Mouse (Mus musculus) intestine, embryonic 16.5 days (tissue): ENCODE data around the gene Ush2a. TPM values are rescaled to one million over a fixed set of nuclear protein-coding genes. Genes with fewer than 3 reads are reported as not detected.

Experiments
- ATAC-seq: fragments of 200-750 bp; cut with Nextera tagmentation; 2 replicates; pipeline ENCODE4 v1.8.0; 2017; ENCODE audit warnings: moderate TSS enrichment, moderate library complexity
- H3K27ac ChIP-seq: fragments of 300-500 bp; sonication (generic); 2 replicates; pipeline ENCODE4 v1.5.1; 2014; ENCODE audit warnings: mild to moderate bottlenecking, low read length
- H3K27me3 ChIP-seq: fragments of 300-500 bp; sonication (generic); replicated peaks from 2 replicates; pipeline ENCODE4 v1.6.1; 2014; ENCODE audit warnings: low read length, control low read depth, mixed read lengths; ENCODE audit not compliant: control insufficient read depth, insufficient read depth
- H3K36me3 ChIP-seq: fragments of 300-500 bp; sonication (generic); 2 replicates; pipeline ENCODE4 v1.6.1; 2014; ENCODE audit warnings: low read length, control low read depth; ENCODE audit not compliant: control insufficient read depth, insufficient read depth
- H3K4me1 ChIP-seq: fragments of 300-500 bp; sonication (generic); 2 replicates; pipeline ENCODE4 v1.6.1; 2014; ENCODE audit warnings: low read length, control low read depth, mixed read lengths; ENCODE audit not compliant: control insufficient read depth, insufficient read depth
- H3K4me2 ChIP-seq: fragments of 300-500 bp; sonication (generic); 2 replicates; pipeline ENCODE4 v1.6.1; 2014; ENCODE audit warnings: low read depth, low read length, control low read depth
- H3K4me3 ChIP-seq: fragments of 300-500 bp; sonication (generic); 2 replicates; pipeline ENCODE4 v1.5.1; 2014; ENCODE audit warnings: mild to moderate bottlenecking, low read length
- H3K9ac ChIP-seq: fragments of 300-500 bp; sonication (generic); 2 replicates; pipeline ENCODE4 v1.6.1; 2014; ENCODE audit warnings: low read depth, low read length
- H3K9me3 ChIP-seq: fragments of 300-500 bp; sonication (generic); 2 replicates; pipeline ENCODE4 v1.6.1; 2016; ENCODE audit warnings: low read length, control low read depth; ENCODE audit not compliant: control insufficient read depth
- WGBS: fragments of 180-500 bp; shearing (Covaris S2); extraction: QIAGEN DNeasy Blood & Tissue Kit; methylation state at CpG from one replicate; pipeline ENCODE4 v1.1.7; 2014; 5-methylcytosine and 5-hydroxymethylcytosine counted together
- polyA plus RNA-seq: library from polyadenylated mRNA; unstranded; fragments of >200 nt; fragmentation: Nextera tagmentation; extraction: Ambion mirVana; gene quantifications from 2 replicates; pipeline ENCODE4 v1.2.1, GENCODE M21; 2015

Gene Ush2a
- polyA plus RNA-seq, 1 experiment from 2014 or later = 0.06 TPM

- Histone ChIP-seq H3K9me3 (no peaks in the 10 kb centered on the region), H3K9ac (no peak overlapping the region), H3K4me1 (no peaks in the 10 kb centered on the region), H3K27me3 (no peaks in the 10 kb centered on the region), H3K36me3 (no peaks in the 10 kb centered on the region), H3K27ac (no peak overlapping the region), H3K4me2 (no peak overlapping the region), H3K4me3 (no peak overlapping the region)
- ATAC-seq = no peak
- 73% methylated on average over 8 of the region's 8 CpGs for WGBS
Observed at GRCm38 (mm10) chr1:188667460-188667859, 405.6 kb downstream of the Ush2a start.

GRCm38 (mm10) chr1:188668513-188668912 is 406.7 kb downstream of the Ush2a start:
- no peaks in the 10 kb centered on the region for H3K36me3 ChIP-seq
- 71% methylated on average over 12 of the region's 12 CpGs for WGBS
- H3K9ac ChIP-seq = no peak overlapping the region
- H3K27me3 ChIP-seq = no peaks in the 10 kb centered on the region
- H3K4me1 ChIP-seq = no peaks in the 10 kb centered on the region
- no peak overlapping the region for H3K27ac ChIP-seq
- no peak overlapping the region for H3K4me3 ChIP-seq
- no peak overlapping the region for H3K4me2 ChIP-seq
- no peak for ATAC-seq
- H3K9me3 ChIP-seq = no peaks in the 10 kb centered on the region

GRCm38 (mm10) chr1:188672871-188673270 is 411.0 kb downstream of the Ush2a start:
- H3K27ac ChIP-seq = no peak overlapping the region
- WGBS = 96% methylated on average over 12 of the region's 12 CpGs
- no peak overlapping the region for H3K4me3 ChIP-seq
- H3K9ac ChIP-seq = no peak overlapping the region
- no peaks in the 10 kb centered on the region for H3K27me3 ChIP-seq
- no peak for ATAC-seq
- H3K9me3 ChIP-seq = no peaks in the 10 kb centered on the region
- H3K4me2 ChIP-seq = no peak overlapping the region
- no peaks in the 10 kb centered on the region for H3K4me1 ChIP-seq
- H3K36me3 ChIP-seq = no peaks in the 10 kb centered on the region

GRCm38 (mm10) chr1:188674640-188675510 is 413.1 kb downstream of the Ush2a start:
- H3K27me3 ChIP-seq = no peaks in the 10 kb centered on the region
- no peak overlapping the region for H3K9ac ChIP-seq
- H3K4me2 ChIP-seq = no peak overlapping the region
- no peak overlapping the region for H3K27ac ChIP-seq
- H3K4me1 ChIP-seq = no peaks in the 10 kb centered on the region
- H3K36me3 ChIP-seq = no peaks in the 10 kb centered on the region
- H3K9me3 ChIP-seq = no peaks in the 10 kb centered on the region
- 63% methylated on average over 8 of the region's 8 CpGs for WGBS
- H3K4me3 ChIP-seq = no peak overlapping the region
- no peak for ATAC-seq

- Histone ChIP-seq H3K27me3 (no peaks in the 10 kb centered on the region), H3K36me3 (no peaks in the 10 kb centered on the region), H3K9ac (no peak overlapping the region), H3K4me3 (no peak overlapping the region), H3K4me1 (no peaks in the 10 kb centered on the region), H3K27ac (no peak overlapping the region), H3K4me2 (no peak overlapping the region), H3K9me3 (no peaks in the 10 kb centered on the region)
- ATAC-seq = no peak; the same call in 1 of the 2 replicates
- 88% methylated on average over 10 of the region's 10 CpGs for WGBS
Observed at GRCm38 (mm10) chr1:188675511-188675863, 413.7 kb downstream of the Ush2a start.

- WGBS = 65% methylated on average over 8 of the region's 8 CpGs
- ATAC-seq = no peak
- Histone ChIP-seq H3K4me2 (no peak overlapping the region), H3K9me3 (no peaks in the 10 kb centered on the region), H3K4me3 (no peak overlapping the region), H3K27me3 (no peaks in the 10 kb centered on the region), H3K36me3 (no peaks in the 10 kb centered on the region), H3K9ac (no peak overlapping the region), H3K27ac (no peak overlapping the region), H3K4me1 (no peaks in the 10 kb centered on the region)
Observed at GRCm38 (mm10) chr1:188678189-188678588, 416.4 kb downstream of the Ush2a start.

GRCm38 (mm10) chr1:188686362-188686761 is 424.5 kb downstream of the Ush2a start:
- H3K4me2 ChIP-seq = no peak overlapping the region
- no peak overlapping the region for H3K9ac ChIP-seq
- H3K4me1 ChIP-seq = no peaks in the 10 kb centered on the region
- H3K27ac ChIP-seq = no peak overlapping the region
- no peak overlapping the region for H3K4me3 ChIP-seq
- no peak for ATAC-seq
- no peaks in the 10 kb centered on the region for H3K27me3 ChIP-seq
- WGBS = 93% methylated on average over 14 of the region's 14 CpGs
- no peaks in the 10 kb centered on the region for H3K9me3 ChIP-seq
- H3K36me3 ChIP-seq = no peaks in the 10 kb centered on the region

GRCm38 (mm10) chr1:188696295-188696694 is 434.5 kb downstream of the Ush2a start:
- H3K4me1 ChIP-seq = no peaks in the 10 kb centered on the region
- H3K9ac ChIP-seq = no peak overlapping the region
- 68% methylated on average over 2 of the region's 2 CpGs for WGBS
- H3K4me2 ChIP-seq = no peak overlapping the region
- no peak for ATAC-seq
- H3K36me3 ChIP-seq = no peaks in the 10 kb centered on the region
- no peaks in the 10 kb centered on the region for H3K9me3 ChIP-seq
- no peak overlapping the region for H3K4me3 ChIP-seq
- no peak overlapping the region for H3K27ac ChIP-seq
- no peaks in the 10 kb centered on the region for H3K27me3 ChIP-seq

- no peak for ATAC-seq
- no peaks in the 10 kb centered on the region for H3K27me3 ChIP-seq
- no peaks in the 10 kb centered on the region for H3K36me3 ChIP-seq
- no peaks in the 10 kb centered on the region for H3K9me3 ChIP-seq
- no peak overlapping the region for H3K4me3 ChIP-seq
- 89% methylated on average over 4 of the region's 4 CpGs for WGBS
- no peak overlapping the region for H3K9ac ChIP-seq
- no peaks in the 10 kb centered on the region for H3K4me1 ChIP-seq
- H3K27ac ChIP-seq = no peak overlapping the region
- no peak overlapping the region for H3K4me2 ChIP-seq
Observed at GRCm38 (mm10) chr1:188708176-188708575, 446.4 kb downstream of the Ush2a start.

GRCm38 (mm10) chr1:188708694-188709093 is 446.9 kb downstream of the Ush2a start:
- 86% methylated on average over 10 of the region's 10 CpGs for WGBS
- ATAC-seq = no peak
- no peaks in the 10 kb centered on the region for H3K36me3 ChIP-seq
- H3K4me1 ChIP-seq = no peaks in the 10 kb centered on the region
- no peak overlapping the region for H3K27ac ChIP-seq
- H3K9me3 ChIP-seq = no peaks in the 10 kb centered on the region
- H3K4me3 ChIP-seq = no peak overlapping the region
- no peak overlapping the region for H3K4me2 ChIP-seq
- no peak overlapping the region for H3K9ac ChIP-seq
- H3K27me3 ChIP-seq = no peaks in the 10 kb centered on the region
